Mouse (Mus musculus): ENCODE results near the gene Ctdspl. TPM values are rescaled to one million over a fixed set of nuclear protein-coding genes. Genes with fewer than 3 reads are reported as not detected.

Ctdspl gene
- polyA plus RNA-seq, 1 experiment: 5.5 TPM

DNA sequence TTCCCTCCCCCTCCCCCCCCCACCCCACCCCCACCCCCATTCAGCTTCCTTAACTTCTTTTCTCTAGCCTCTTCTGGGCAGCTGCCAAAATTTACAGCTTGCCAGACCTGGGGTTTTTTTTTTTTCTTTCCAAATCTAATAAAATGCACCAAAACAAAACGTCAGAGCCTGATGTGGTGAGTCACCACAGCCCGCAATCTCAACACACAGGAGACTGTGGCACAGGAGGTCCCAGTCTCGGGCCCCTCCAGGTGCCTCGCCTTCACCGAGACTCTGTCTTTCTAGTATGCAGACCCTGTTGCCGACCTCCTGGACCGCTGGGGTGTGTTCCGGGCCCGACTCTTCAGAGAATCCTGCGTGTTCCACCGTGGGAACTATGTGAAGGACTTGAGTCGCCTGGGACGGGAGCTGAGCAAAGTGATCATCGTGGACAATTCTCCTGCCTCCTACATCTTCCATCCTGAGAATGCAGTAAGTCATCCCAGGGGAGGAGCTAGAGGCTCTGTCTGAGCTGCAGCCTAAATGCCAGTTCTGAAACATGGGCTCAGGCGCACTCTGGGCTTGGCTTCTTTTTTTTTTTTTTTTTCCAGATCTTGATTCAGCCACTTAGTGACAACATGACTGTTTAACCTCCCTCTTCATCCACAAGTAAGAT is 111.0 kb downstream of the Ctdspl start:
- Histone ChIP-seq H3K27ac (ENCODE audit: insufficient read depth, low read depth, low read length) (no peak overlapping the region), H3K4me1 (ENCODE audit: control insufficient read depth, insufficient read depth, low read length) (peaks cover 24% of the 10 kb centered on the region), H3K4me3 (ENCODE audit: insufficient read depth, low read length) (no peak overlapping the region)
- TF ChIP-seq POLR2A (IDR thresholded peaks at IDR 0.05; ENCODE audit: borderline replicate concordance, low read depth, low read length) (no peak), CTCF (IDR thresholded peaks at IDR 0.05; ENCODE audit: low read depth, low read length) (no peak)

DNA sequence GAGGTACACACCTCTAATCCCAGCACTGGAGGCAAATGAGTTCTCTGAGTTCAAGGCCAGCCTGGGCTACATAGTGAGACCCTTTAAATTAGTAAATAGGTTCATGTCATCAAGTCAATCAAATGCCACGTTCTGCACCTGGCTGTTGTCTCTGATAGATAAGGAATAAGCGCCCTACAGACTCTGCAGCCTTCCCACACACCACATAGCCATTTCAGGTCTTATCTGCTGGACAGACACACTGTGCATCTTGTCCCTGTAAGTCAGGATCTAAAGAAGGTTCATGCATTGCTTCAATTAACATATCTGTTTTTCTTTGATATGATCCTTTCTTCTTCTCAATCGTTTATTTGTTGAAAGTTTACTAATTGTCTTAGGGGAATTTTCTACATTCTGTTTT is 112.3 kb downstream of the Ctdspl start:
- Histone ChIP-seq H3K4me3 (ENCODE audit: insufficient read depth, low read length) (no peak overlapping the region), H3K27ac (ENCODE audit: insufficient read depth, low read depth, low read length) (no peak overlapping the region), H3K4me1 (ENCODE audit: control insufficient read depth, insufficient read depth, low read length) (peaks cover 24% of the 10 kb centered on the region)
- TF ChIP-seq POLR2A (IDR thresholded peaks at IDR 0.05; ENCODE audit: borderline replicate concordance, low read depth, low read length) (no peak), CTCF (IDR thresholded peaks at IDR 0.05; ENCODE audit: low read depth, low read length) (no peak)

DNA sequence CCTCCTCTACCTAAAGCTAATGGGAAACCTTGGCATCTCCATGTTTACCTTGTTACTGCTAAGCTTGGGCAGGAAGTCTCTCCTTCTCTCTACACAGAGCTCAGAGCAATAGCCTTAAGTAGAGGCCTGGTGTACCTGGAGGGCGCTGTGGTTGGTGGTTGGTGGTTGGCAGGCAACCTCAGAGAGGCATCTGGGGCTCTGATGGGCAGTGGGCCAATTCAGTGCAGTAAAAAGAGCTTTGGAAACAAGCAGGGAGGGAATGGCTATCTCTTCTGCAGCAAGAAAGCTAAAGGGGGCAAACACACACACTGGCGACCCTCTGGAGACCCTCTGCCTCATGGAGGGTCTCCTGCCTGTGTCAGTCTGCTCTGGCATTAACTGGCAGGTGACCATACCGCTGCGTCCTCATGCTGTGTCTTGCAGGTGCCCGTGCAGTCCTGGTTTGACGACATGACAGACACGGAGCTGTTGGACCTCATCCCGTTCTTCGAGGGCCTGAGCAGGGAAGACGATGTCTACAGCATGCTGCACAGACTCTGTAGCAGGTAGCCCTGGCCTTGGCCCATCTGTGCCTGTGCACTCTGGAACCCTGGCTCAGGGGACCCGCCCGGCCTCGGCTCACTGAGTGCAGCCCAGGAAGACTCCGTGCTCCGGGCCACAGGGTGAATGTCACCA is 114.0 kb downstream of the Ctdspl start:
- no peak overlapping the region for H3K27ac ChIP-seq (ENCODE audit: insufficient read depth, low read depth, low read length)
- peaks cover 23% of the 10 kb centered on the region for H3K4me1 ChIP-seq (ENCODE audit: control insufficient read depth, insufficient read depth, low read length)
- H3K4me3 ChIP-seq (ENCODE audit: insufficient read depth, low read length): no peak overlapping the region
- no peak for TF ChIP-seq POLR2A (IDR thresholded peaks at IDR 0.05; ENCODE audit: borderline replicate concordance, low read depth, low read length)
- no peak for TF ChIP-seq CTCF (IDR thresholded peaks at IDR 0.05; ENCODE audit: low read depth, low read length)

DNA sequence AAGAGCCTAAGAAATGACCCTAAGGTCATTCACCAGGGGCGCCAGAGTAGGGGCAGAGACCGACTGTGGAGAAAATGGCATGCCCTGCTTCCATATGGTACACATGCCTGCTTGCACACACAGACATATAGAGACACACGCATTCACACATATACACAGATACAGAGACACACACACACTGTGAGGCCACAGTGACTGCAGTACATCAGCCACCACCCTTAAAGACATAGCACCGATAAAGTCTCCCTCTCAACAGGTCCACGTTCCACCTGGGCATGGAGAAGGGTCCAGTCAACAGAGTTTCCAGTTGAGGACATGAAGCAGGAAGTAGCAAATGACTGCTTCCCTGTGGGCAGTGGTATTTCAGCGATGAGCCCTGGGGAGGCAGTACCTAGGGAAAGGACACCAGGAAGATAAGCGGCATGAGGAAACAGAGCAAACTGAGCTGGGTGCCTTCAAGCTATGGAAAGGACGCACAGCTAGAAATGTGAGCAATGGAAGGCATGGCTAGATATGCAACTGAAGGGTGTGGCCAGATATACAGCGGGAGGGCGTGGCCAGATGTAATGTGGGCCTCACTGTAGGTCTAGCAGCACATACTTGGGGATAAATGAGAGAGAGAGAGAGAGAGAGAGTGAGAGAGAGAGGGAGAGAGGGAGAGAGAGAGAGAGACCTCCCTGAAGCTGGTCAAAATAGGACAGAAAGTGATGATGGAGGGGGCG is 122.1 kb downstream of the Ctdspl start:
- TF ChIP-seq CTCF (IDR thresholded peaks at IDR 0.05; ENCODE audit: low read depth, low read length): no peak
- TF ChIP-seq POLR2A (IDR thresholded peaks at IDR 0.05; ENCODE audit: borderline replicate concordance, low read depth, low read length): no peak
- Histone ChIP-seq H3K4me1 (ENCODE audit: control insufficient read depth, insufficient read depth, low read length) (peaks cover 6% of the 10 kb centered on the region), H3K27ac (ENCODE audit: insufficient read depth, low read depth, low read length) (no peak overlapping the region)

DNA sequence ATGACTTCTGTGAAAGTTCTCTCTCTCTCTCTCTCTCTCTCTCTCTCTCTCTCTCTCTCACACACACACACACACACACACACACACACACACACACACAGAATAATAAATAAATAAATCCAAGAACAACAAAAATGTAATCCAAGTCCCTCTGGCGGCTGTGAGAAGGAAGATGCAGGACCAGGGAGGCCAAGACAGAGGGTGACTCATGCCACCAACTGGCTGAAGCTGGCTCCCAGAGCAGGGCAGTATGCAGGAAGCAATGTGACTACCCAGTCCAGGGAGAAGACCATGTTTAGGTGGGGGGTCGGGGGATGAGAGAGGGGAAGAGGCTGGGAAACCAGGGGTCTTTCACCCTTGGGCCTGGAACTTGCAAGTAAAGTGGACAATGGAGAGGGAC is 124.9 kb downstream of the Ctdspl start:
- peaks cover 8% of the 10 kb centered on the region for H3K4me1 ChIP-seq (ENCODE audit: control insufficient read depth, insufficient read depth, low read length)
- TF ChIP-seq CTCF (IDR thresholded peaks at IDR 0.05; ENCODE audit: low read depth, low read length) (no peak), POLR2A (IDR thresholded peaks at IDR 0.05; ENCODE audit: borderline replicate concordance, low read depth, low read length) (no peak)
- H3K27ac ChIP-seq (ENCODE audit: insufficient read depth, low read depth, low read length): no peak overlapping the region
- no peak overlapping the region for H3K4me3 ChIP-seq (ENCODE audit: insufficient read depth, low read length)

More for the DNA sequence above, 122.1 kb downstream of the Ctdspl start:
- no peak overlapping the region for H3K4me3 ChIP-seq (ENCODE audit: insufficient read depth, low read length)

DNA sequence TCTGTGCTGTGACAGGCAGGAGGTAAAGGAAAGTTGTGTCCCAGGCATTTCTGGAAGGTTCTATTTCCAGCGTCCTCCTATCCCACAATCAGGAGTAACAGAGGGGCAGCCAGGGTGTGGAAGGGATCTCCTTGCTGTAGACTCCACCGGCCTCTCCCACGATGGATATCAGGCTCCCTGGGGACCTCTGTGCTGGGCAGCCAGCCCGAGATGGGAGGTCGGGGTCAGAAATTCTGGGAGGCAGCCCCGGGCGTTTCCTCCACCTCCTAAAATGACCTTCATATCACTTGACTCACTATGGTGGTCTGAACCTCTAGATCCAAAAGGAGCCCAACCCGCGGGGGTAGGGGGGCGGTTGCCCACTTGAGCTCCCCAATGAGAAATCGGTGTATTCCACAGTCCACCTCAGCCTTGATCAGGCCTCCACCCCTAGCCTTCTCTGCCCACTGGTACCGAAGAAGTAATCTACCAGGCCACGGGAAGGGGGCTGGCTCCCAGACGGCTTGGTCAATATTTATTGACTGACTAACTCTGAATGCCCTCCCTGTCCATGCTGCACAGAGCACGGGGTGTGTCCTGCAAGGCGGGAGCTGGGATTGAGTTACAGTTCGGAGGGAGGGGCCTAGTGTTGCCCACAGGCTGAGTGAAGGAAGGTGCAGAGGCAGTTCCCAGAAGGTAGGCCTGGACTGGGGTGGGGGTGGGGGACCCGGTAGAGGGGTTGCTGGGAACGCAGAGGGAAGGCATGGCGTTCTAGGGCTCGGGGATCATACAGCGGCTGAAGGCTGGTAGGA is 126.1 kb downstream of the Ctdspl start, which contains the start of gene Vill:
Gene Vill (plus strand): TSS at position 625 of the 791 bp plus-strand sequence.
- H3K4me3 ChIP-seq (ENCODE audit: insufficient read depth, low read length): no peak within 1 kb of the TSS
- H3K4me1 ChIP-seq (ENCODE audit: control insufficient read depth, insufficient read depth, low read length): peaks cover 8% of the 10 kb centered on the region
- H3K27ac ChIP-seq (ENCODE audit: insufficient read depth, low read depth, low read length): no peak within 1 kb of the TSS
- TF ChIP-seq CTCF (IDR thresholded peaks at IDR 0.05; ENCODE audit: low read depth, low read length): no peak
- TF ChIP-seq POLR2A (IDR thresholded peaks at IDR 0.05; ENCODE audit: borderline replicate concordance, low read depth, low read length): no peak

DNA sequence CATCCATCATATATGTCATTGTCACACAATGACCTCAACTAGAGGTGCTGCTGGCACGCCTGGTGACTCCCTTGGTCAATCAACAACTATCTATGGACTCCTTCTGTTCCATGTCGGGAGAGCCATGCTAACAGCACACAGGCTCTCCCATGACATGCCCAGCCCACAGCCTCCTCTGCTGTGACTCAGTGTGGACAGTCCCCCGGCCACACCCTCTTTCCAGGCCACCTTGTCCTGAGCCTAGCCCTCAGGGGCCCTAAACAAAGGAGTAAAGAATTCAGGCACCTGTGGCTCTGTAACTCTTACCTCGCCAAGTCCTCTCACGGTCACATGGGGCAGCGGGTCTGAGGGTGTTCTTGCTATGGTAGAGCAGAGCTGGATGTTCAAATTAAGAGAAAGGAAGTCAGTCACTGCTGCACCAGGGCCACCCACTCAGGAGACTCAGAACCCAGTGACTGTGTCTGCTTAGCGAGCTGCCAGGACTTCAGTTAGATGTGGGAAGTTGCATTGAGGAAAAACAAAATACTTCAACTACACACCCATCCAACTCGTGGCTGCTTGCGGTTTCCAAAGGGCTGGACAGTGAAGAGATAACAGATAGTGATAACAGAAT is 127.8 kb downstream of the Ctdspl start:
- Histone ChIP-seq H3K4me1 (ENCODE audit: control insufficient read depth, insufficient read depth, low read length) (peaks cover 8% of the 10 kb centered on the region), H3K4me3 (ENCODE audit: insufficient read depth, low read length) (no peak overlapping the region), H3K27ac (ENCODE audit: insufficient read depth, low read depth, low read length) (no peak overlapping the region)
- TF ChIP-seq CTCF (IDR thresholded peaks at IDR 0.05; ENCODE audit: low read depth, low read length) (no peak), POLR2A (IDR thresholded peaks at IDR 0.05; ENCODE audit: borderline replicate concordance, low read depth, low read length) (no peak)

DNA sequence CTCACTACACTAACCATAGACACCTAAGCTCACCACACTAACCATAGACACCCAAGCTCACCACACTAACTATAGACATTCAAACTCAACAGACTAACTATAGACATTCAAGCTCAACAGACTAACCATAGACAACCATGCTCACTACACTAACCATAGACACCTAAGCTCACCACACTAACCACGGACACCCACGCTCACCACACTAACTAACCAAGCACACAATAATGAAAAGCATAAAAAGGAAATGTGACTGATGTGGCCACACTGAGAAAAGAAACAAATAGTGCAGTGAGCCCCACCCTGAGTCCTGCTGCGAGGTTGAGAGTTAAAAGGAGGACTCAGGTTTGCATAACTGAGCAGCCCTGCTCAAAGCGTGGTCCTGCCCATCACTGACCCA is 129.1 kb downstream of the Ctdspl start:
- Histone ChIP-seq H3K4me1 (ENCODE audit: control insufficient read depth, insufficient read depth, low read length) (peaks cover 8% of the 10 kb centered on the region), H3K4me3 (ENCODE audit: insufficient read depth, low read length) (no peak overlapping the region), H3K27ac (ENCODE audit: insufficient read depth, low read depth, low read length) (no peak overlapping the region)
- TF ChIP-seq CTCF (IDR thresholded peaks at IDR 0.05; ENCODE audit: low read depth, low read length) (no peak), POLR2A (IDR thresholded peaks at IDR 0.05; ENCODE audit: borderline replicate concordance, low read depth, low read length) (no peak)

DNA sequence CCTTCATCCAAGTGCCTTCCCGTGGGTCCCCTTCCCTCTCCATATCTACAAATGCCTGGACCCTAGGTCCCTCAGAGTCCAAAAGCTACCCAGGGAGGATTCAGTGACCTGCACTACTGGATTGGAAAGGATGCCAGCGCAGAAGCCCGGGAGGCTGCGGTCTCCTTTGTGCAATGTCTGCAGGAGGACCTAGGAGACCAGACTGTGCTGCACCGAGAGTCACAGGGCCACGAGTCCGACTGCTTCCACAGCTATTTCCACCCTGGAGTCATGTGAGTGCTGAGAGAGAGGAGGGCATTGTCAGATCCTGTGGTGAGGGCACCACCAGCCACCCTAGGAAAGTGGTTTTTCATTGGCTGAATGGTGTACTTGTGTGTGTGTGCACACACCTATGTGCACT is 132.0 kb downstream of the Ctdspl start:
- TF ChIP-seq CTCF (IDR thresholded peaks at IDR 0.05; ENCODE audit: low read depth, low read length) (no peak), POLR2A (IDR thresholded peaks at IDR 0.05; ENCODE audit: borderline replicate concordance, low read depth, low read length) (no peak)
- Histone ChIP-seq H3K4me1 (ENCODE audit: control insufficient read depth, insufficient read depth, low read length) (peaks cover 4% of the 10 kb centered on the region; the same call in 1 of the 2 replicates), H3K27ac (ENCODE audit: insufficient read depth, low read depth, low read length) (no peak overlapping the region), H3K4me3 (ENCODE audit: insufficient read depth, low read length) (no peak overlapping the region)
